8 mouse cellular contexts compared by ENCODE assay signal in the genomic region with DNA sequence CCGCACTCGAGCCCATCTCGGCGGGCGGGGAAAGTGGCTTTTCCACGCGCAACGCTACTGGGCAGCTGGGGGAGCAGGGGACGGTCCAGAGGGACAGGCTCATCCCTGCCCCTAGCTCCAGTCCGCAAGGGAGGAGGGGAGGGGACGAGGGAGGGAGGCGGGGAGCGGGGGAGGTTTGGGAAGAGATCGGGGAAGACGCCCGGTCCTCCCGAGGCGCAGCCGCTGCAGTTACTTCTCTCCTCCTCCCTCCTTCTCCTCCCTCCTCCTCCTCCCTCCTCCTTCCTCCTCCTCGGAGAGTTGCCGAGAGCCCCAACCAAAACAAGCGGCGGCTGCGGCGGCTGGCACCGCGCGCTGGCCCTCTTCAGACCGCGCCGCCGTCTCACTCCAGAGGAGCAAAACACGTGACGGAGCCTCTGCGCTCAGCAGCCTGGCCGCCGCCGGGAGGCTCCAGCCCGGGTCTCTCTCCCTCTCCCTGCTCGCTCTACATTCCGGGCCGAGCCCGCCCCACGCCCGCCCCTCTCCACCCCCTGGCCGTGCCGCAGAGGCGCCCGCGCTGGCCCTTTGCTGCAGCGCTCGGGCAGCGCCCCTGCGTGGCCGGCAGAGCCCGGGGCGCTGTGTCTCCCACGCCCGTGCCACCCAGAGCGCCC. TPM values are rescaled to one million over a fixed set of nuclear protein-coding genes. Genes with fewer than 3 reads are reported as not detected.
A peak's percentile ranks its signal among the peaks of the same experiment; 100 is the strongest.
DNase-seq lines count a peak whose midpoint lies in the region; ATAC-seq and TF ChIP-seq lines count a peak whose summit lies in the region.

Irs1 (minus strand) TSS at position 266 of the 647 bp plus-strand sequence.

- peaks cover 21% of the 10 kb centered on the region for H3K36me3 ChIP-seq in C2C12 (ENCODE audit: control insufficient read depth, insufficient read depth)
- H3K36me3 ChIP-seq in forebrain, embryonic 12.5 days (replicated peaks) = peaks cover 19% of the 10 kb centered on the region
- peaks cover 24% of the 10 kb centered on the region for H3K36me3 ChIP-seq in heart, embryonic 14.5 days (ENCODE audit: control insufficient read depth, insufficient read depth, low read length)
- no peaks in the 10 kb centered on the region for H3K36me3 ChIP-seq in kidney, postnatal 0 days (ENCODE audit: insufficient read depth, low read length)
- peaks cover 8% of the 10 kb centered on the region for H3K36me3 ChIP-seq in liver, embryonic 11.5 days (ENCODE audit: control insufficient read depth, insufficient read depth, low read length)

- DNase-seq in brain, embryonic 14.5 days (ENCODE audit: low read depth) = peak; percentile 95
- DNase-seq in kidney, postnatal 0 days (ENCODE audit: low spot score) = peak; percentile 94
- DNase-seq in liver, embryonic 11.5 days (ENCODE audit: low spot score) = peak; percentile 78
- peak; percentile 28 for DNase-seq in naive thymus-derived CD4-positive, alpha-beta T cell, adult 2 months (ENCODE audit: low read depth)
- DNase-seq in telencephalon, adult 2 months (ENCODE audit: low read depth, low spot score) = peak; percentile 87

- under 1% methylated on average over 28 of the region's 60 CpGs for WGBS in forebrain, embryonic 12.5 days
- whole genome bisulfite sequencing in heart, embryonic 14.5 days = under 1% methylated on average over 46 of the region's 60 CpGs
- WGBS in kidney, postnatal 0 days = 0% methylated on average over 49 of the region's 60 CpGs
- 0% methylated on average over 53 of the region's 60 CpGs for WGBS in liver, embryonic 11.5 days

- H3K79me2 ChIP-seq in C2C12 (ENCODE audit: control insufficient read depth, insufficient read depth) = peaks cover 45% of the 10 kb centered on the region

- H3K4me1 ChIP-seq in forebrain, embryonic 12.5 days = peaks cover 57% of the 10 kb centered on the region
- H3K4me1 ChIP-seq in heart, embryonic 14.5 days (ENCODE audit: control insufficient read depth in 2 of 2, insufficient read depth in 2 of 2, low read length in 2 of 2) = peaks cover 16 to 31% of the 10 kb centered on the region in 2 experiments; a peak in 3 of 4 replicates
- peaks cover 17% of the 10 kb centered on the region; the same call in 1 of the 2 replicates for H3K4me1 ChIP-seq in kidney, postnatal 0 days (replicated peaks; ENCODE audit: insufficient read depth, low read length)
- H3K4me1 ChIP-seq in liver, embryonic 11.5 days (replicated peaks; ENCODE audit: control insufficient read depth, insufficient read depth, low read length) = peaks cover 3% of the 10 kb centered on the region; the same call in 1 of the 2 replicates

- TF ChIP-seq CTCF in C2C12 (IDR thresholded peaks at IDR 0.05; ENCODE audit: control insufficient read depth, insufficient read depth, insufficient read length) = peak; percentile 92
- TF ChIP-seq CTCF in brain, embryonic 14.5 days (IDR thresholded peaks at IDR 0.05; ENCODE audit: borderline replicate concordance, extremely low read depth, insufficient read depth, insufficient read length) = peak; percentile 21; the same call in 1 of the 2 replicates
- peak; percentile 67 for TF ChIP-seq CTCF in kidney, postnatal 0 days (IDR thresholded peaks at IDR 0.05; ENCODE audit: low read depth)

- H3K9me3 ChIP-seq in forebrain, embryonic 12.5 days = no peaks in the 10 kb centered on the region
- no peaks in the 10 kb centered on the region for H3K9me3 ChIP-seq in heart, embryonic 14.5 days (ENCODE audit: control insufficient read depth, low read length)
- H3K9me3 ChIP-seq in kidney, postnatal 0 days (replicated peaks; ENCODE audit: low read length) = no peaks in the 10 kb centered on the region
- no peaks in the 10 kb centered on the region for H3K9me3 ChIP-seq in liver, embryonic 11.5 days (ENCODE audit: control insufficient read depth, low read length)

- peak; percentile 86 for ATAC-seq in forebrain, embryonic 12.5 days (ENCODE audit: low FRiP score)
- peak; percentile 86 for ATAC-seq in heart, embryonic 14.5 days (ENCODE audit: insufficient number of reproducible peaks, insufficient read depth, low FRiP score, low read depth)
- ATAC-seq in kidney, postnatal 0 days (replicated peaks; ENCODE audit: low FRiP score, low read depth) = peak; percentile 92
- peak; percentile 81 for ATAC-seq in liver, embryonic 11.5 days (replicated peaks; ENCODE audit: low FRiP score)

- peak; percentile 65; the same call in 1 of the 2 replicates for TF ChIP-seq POLR2A in brain, embryonic 14.5 days (IDR thresholded peaks at IDR 0.05; ENCODE audit: borderline replicate concordance, extremely low read depth, insufficient read depth, insufficient read length, poor library complexity, severe bottlenecking)

- peak within 1 kb of the TSS; percentile 83 for H3ac ChIP-seq in C2C12 (ENCODE audit: control insufficient read depth, insufficient read length, low read depth)

- peaks cover 43% of the 10 kb centered on the region for H3K79me3 ChIP-seq in C2C12 (ENCODE audit: low read depth)

- peak within 1 kb of the TSS; percentile 98 for H3K27ac ChIP-seq in forebrain, embryonic 12.5 days
- H3K27ac ChIP-seq in heart, embryonic 14.5 days (replicated peaks in 1 of 2; ENCODE audit: control insufficient read depth in 1 of 2, insufficient read depth in 1 of 2, low read depth in 2 of 2, low read length in 2 of 2) = peak within 1 kb of the TSS; percentile 93 to 98
- H3K27ac ChIP-seq in kidney, postnatal 0 days = peak within 1 kb of the TSS; percentile 94
- peak within 1 kb of the TSS; percentile 75 for H3K27ac ChIP-seq in liver, embryonic 11.5 days (ENCODE audit: low read depth, low read length)

- no peaks in the 10 kb centered on the region for H3K27me3 ChIP-seq in C2C12 (ENCODE audit: control insufficient read depth, insufficient read depth, insufficient read length)
- peaks cover 5% of the 10 kb centered on the region; the same call in 1 of the 2 replicates for H3K27me3 ChIP-seq in forebrain, embryonic 12.5 days
- peaks cover 16% of the 10 kb centered on the region; the same call in 1 of the 2 replicates for H3K27me3 ChIP-seq in heart, embryonic 14.5 days (ENCODE audit: control insufficient read depth, insufficient read depth, low read length)
- no peaks in the 10 kb centered on the region for H3K27me3 ChIP-seq in kidney, postnatal 0 days (ENCODE audit: insufficient read depth, low read length)
- H3K27me3 ChIP-seq in liver, embryonic 11.5 days (replicated peaks; ENCODE audit: control insufficient read depth, insufficient read depth, low read length) = peaks cover 76% of the 10 kb centered on the region

- H3K4me3 ChIP-seq in C2C12 (ENCODE audit: insufficient read depth, poor library complexity, severe bottlenecking) = peak within 1 kb of the TSS; percentile 74
- H3K4me3 ChIP-seq in forebrain, embryonic 12.5 days (replicated peaks) = peak within 1 kb of the TSS; percentile 64
- peak within 1 kb of the TSS; percentile 56 to 78 for H3K4me3 ChIP-seq in heart, embryonic 14.5 days (ENCODE audit: control insufficient read depth in 1 of 2, insufficient read depth in 1 of 2, low read depth in 1 of 2, low read length in 2 of 2)
- peak within 1 kb of the TSS; percentile 68 for H3K4me3 ChIP-seq in kidney, postnatal 0 days (replicated peaks; ENCODE audit: low read depth, low read length)
- peak within 1 kb of the TSS; percentile 56 for H3K4me3 ChIP-seq in liver, embryonic 11.5 days (ENCODE audit: low read depth, low read length)

- peak within 1 kb of the TSS; percentile 85 for H3K4me2 ChIP-seq in forebrain, embryonic 12.5 days
- H3K4me2 ChIP-seq in heart, embryonic 14.5 days (ENCODE audit: low read length) = peak within 1 kb of the TSS; percentile 73
- H3K4me2 ChIP-seq in kidney, postnatal 0 days (ENCODE audit: low read length) = peak within 1 kb of the TSS; percentile 82
- H3K4me2 ChIP-seq in liver, embryonic 11.5 days = peak within 1 kb of the TSS; percentile 71

- peak within 1 kb of the TSS; percentile 89 for H3K9ac ChIP-seq in forebrain, embryonic 12.5 days
- peak within 1 kb of the TSS; percentile 96 for H3K9ac ChIP-seq in heart, embryonic 14.5 days (ENCODE audit: low read length)
- peak within 1 kb of the TSS; percentile 62 for H3K9ac ChIP-seq in kidney, postnatal 0 days (ENCODE audit: low read depth, low read length)
- H3K9ac ChIP-seq in liver, embryonic 11.5 days (ENCODE audit: low read depth, low read length) = peak within 1 kb of the TSS; percentile 51

TF ChIP-seq in C2C12, 6 proteins besides CTCF, POLR2A, EP300 and RAD21:
- TF ChIP-seq FOSL1 (IDR thresholded peaks at IDR 0.05; ENCODE audit: insufficient read depth, low read length, poor library complexity, severe bottlenecking) = no peak
- TF ChIP-seq USF1 (IDR thresholded peaks at IDR 0.05; ENCODE audit: low read depth) = peak; percentile 52
TF ChIP-seq in C2C12: peak in this region for 1.

RNA-seq across cellular contexts. Expression of gene Irs1, which starts in this region (rescaled TPM):
- polyA plus RNA-seq in C2C12 (2012; fragmentation: generic; extraction: Trizol) = 4.6 TPM
- polyA plus RNA-seq in brain, embryonic 14.5 days (2012; rRNA removed) = 11.8 and 17.6 TPM in 2 replicates
- polyA plus RNA-seq in forebrain, embryonic 12.5 days (2016; fragmentation: Nextera tagmentation; extraction: Ambion mirVana) = 17.8 and 18.3 TPM in 2 replicates
- 10.5 and 10.7 TPM in 2 replicates for polyA plus RNA-seq in heart, embryonic 14.5 days (2014; fragmentation: Nextera tagmentation; extraction: Ambion mirVana)
- 3.0 and 3.1 TPM in 2 replicates for polyA plus RNA-seq in kidney, postnatal 0 days (2015; fragmentation: Nextera tagmentation; extraction: Ambion mirVana)
- polyA plus RNA-seq in liver, embryonic 11.5 days (2014; fragmentation: Nextera tagmentation; extraction: Ambion mirVana) = 3.6 and 4.1 TPM in 2 replicates

Comparison
In these comparisons a context has a peak if more than half of its experiments do, and no peak if none do; other contexts are left out.
1. Peak in every context shown above with its lines: DNase-seq, ATAC-seq, H3K4me3 ChIP-seq and H3K27ac ChIP-seq.
2. CTCF ChIP-seq: peak in every context shown above with its lines; median percentile 92 in C2C12; 67 in kidney, postnatal 0 days; 21 in brain, embryonic 14.5 days.
3. DNase-seq: peak in every context shown above with its lines; median percentile 95 in brain, embryonic 14.5 days; 94 in kidney, postnatal 0 days; 87 in telencephalon, adult 2 months; 78 in liver, embryonic 11.5 days; 28 in naive thymus-derived CD4-positive, alpha-beta T cell, adult 2 months.